Mouse (Mus musculus) midbrain, postnatal 0 days (tissue): ENCODE results near the gene Cdh5. TPM values are rescaled to one million over a fixed set of nuclear protein-coding genes. Genes with fewer than 3 reads are reported as not detected.

ENCODE experiments used
- ATAC-seq: fragments of 200-750 bp; cut with Nextera tagmentation; 2 replicates; pipeline ENCODE4 v1.8.0; 2017; ENCODE audit warnings: moderate number of reproducible peaks, mild to moderate bottlenecking, moderate TSS enrichment, moderate library complexity; ENCODE audit not compliant: low FRiP score
- DNase-seq: peaks from one replicate; pipeline ENCODE4 v3.0.0-alpha.2; 2015; ENCODE audit warnings: low spot score
- H3K27ac ChIP-seq: fragments of 300-500 bp; sonication (generic); 2 replicates; pipeline ENCODE4 v1.5.1; 2014; ENCODE audit warnings: low read depth, mild to moderate bottlenecking, low read length, mixed read lengths
- H3K27me3 ChIP-seq: fragments of 300-500 bp; sonication (generic); 2 replicates; pipeline ENCODE4 v1.6.1; 2014; ENCODE audit warnings: low read length, control low read depth, mixed read lengths; ENCODE audit not compliant: insufficient read depth
- H3K36me3 ChIP-seq: fragments of 300-500 bp; sonication (generic); 2 replicates; pipeline ENCODE4 v1.6.1; 2014; ENCODE audit warnings: low read length, control low read depth, mixed read lengths; ENCODE audit not compliant: insufficient read depth
- H3K4me1 ChIP-seq: fragments of 300-500 bp; sonication (generic); 2 replicates; pipeline ENCODE4 v1.6.1; 2014; ENCODE audit warnings: mild to moderate bottlenecking, control low read depth, antibody characterized with exemption, low read length, mixed read lengths; ENCODE audit not compliant: insufficient read depth
- H3K4me2 ChIP-seq: fragments of 300-500 bp; sonication (generic); 2 replicates; pipeline ENCODE4 v1.6.1; 2014; ENCODE audit warnings: low read depth, mild to moderate bottlenecking, low read length, mixed read lengths; ENCODE audit not compliant: poor library complexity, severe bottlenecking
- H3K4me3 ChIP-seq: fragments of 300-500 bp; sonication (generic); 2 replicates; pipeline ENCODE4 v1.5.1; 2014; ENCODE audit warnings: low read depth, mild to moderate bottlenecking, low read length, moderate library complexity
- H3K9ac ChIP-seq: fragments of 300-500 bp; sonication (generic); replicated peaks from 2 replicates; pipeline ENCODE4 v1.6.1; 2014; ENCODE audit warnings: mild to moderate bottlenecking, low read length, moderate library complexity, mixed read lengths; ENCODE audit not compliant: poor library complexity, severe bottlenecking
- H3K9me3 ChIP-seq: fragments of 300-500 bp; sonication (generic); 2 replicates; pipeline ENCODE4 v1.6.1; 2016; ENCODE audit warnings: low read length, control low read depth
- CTCF ChIP-seq: IDR thresholded peaks from 2 replicates; pipeline ENCODE4 v1.5.1; 2016; ENCODE audit warnings: antibody characterized with exemption, mild to moderate bottlenecking
- WGBS: fragments of 180-500 bp; shearing (Covaris S2); extraction: QIAGEN DNeasy Blood & Tissue Kit; methylation state at CpG from one replicate; pipeline ENCODE4 v1.1.7; 2014; 5-methylcytosine and 5-hydroxymethylcytosine counted together
- polyA plus RNA-seq: library from polyadenylated mRNA; unstranded; fragments of >200 nt; fragmentation: Nextera tagmentation; extraction: Ambion mirVana; gene quantifications from 2 replicates; pipeline ENCODE4 v1.2.1, GENCODE M21; 2015
- total RNA-seq: library from RNA; depleted of rRNA; stranded (reverse); fragments of >200 nt; gene quantifications from 2 replicates; pipeline ENCODE4 v1.2.3, GENCODE M21; 2014

The Cdh5 gene
- total and polyA plus RNA-seq, 2 experiments from 2014 or later = 8.6 to 18.6 TPM

DNA sequence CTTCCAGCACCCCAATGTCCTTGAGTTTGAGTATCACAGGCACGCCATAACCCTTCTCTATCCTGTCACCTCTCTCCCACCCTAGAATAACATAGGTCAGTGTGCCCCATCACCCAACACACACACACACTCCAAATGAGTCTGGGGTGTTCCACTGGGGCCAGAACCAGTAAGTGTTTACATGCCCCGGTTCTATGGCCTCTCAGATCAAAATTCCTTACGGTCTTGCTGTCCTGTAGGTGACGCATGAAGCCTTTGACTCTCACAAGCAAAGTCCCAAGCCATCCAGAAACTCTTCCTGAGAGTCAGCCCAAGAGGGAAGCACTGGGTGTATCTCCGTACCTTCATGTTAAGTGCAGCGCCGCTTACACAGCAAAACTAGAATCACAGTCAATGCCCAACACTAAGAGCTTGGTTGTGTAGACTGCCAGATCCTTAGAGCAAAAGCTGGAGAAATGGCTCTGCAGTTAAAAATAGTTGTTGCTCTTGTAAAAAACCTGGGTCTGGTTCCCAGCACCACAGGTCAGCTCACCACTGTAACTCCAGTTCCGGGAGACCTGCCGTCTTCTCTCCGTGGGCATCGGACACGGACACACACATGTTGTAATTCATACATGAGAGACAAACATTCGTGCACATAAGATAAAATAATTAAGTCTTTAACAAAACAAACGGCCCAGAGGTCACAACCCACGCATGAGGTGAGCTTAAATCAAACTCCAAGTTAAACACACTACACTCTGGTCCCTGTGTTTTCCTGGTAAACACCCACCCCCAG lies 45.5 kb downstream of the Cdh5 start:
- Histone ChIP-seq H3K36me3 (no peaks in the 10 kb centered on the region), H3K4me3 (no peak overlapping the region), H3K4me2 (no peak overlapping the region), H3K27ac (no peak overlapping the region), H3K4me1 (no peaks in the 10 kb centered on the region), H3K9ac (no peak overlapping the region), H3K9me3 (no peaks in the 10 kb centered on the region), H3K27me3 (no peaks in the 10 kb centered on the region)
- no peak for ATAC-seq
- no peak for TF ChIP-seq CTCF
- WGBS = 94% methylated on average over 15 of the region's 15 CpGs
- DNase-seq = no peak

- 93% methylated on average over 2 of the region's 2 CpGs for WGBS
- no peak overlapping the region for H3K9ac ChIP-seq
- no peak for TF ChIP-seq CTCF
These were observed 46.5 kb downstream of the Cdh5 start for GRCm38 (mm10) chr8:104147947-104148346.

GRCm38 (mm10) chr8:104160731-104161130 lies 59.3 kb downstream of the Cdh5 start:
- ATAC-seq = no peak
- WGBS = 76% methylated on average over 5 of the region's 5 CpGs

More at GRCm38 (mm10) chr8:104147947-104148346, 46.5 kb downstream of the Cdh5 start:
- no peak overlapping the region for H3K4me3 ChIP-seq
- H3K27me3 ChIP-seq = no peaks in the 10 kb centered on the region
- no peaks in the 10 kb centered on the region for H3K9me3 ChIP-seq
- H3K4me2 ChIP-seq = no peak overlapping the region
- no peaks in the 10 kb centered on the region for H3K4me1 ChIP-seq
- H3K27ac ChIP-seq = no peak overlapping the region
- no peak for DNase-seq
- no peak for ATAC-seq
- no peaks in the 10 kb centered on the region for H3K36me3 ChIP-seq

GRCm38 (mm10) chr8:104169461-104169860 lies 68.0 kb downstream of the Cdh5 start:
- no peak for ATAC-seq
- H3K27ac ChIP-seq = no peak overlapping the region
- TF ChIP-seq CTCF = no peak

More at GRCm38 (mm10) chr8:104160731-104161130, 59.3 kb downstream of the Cdh5 start:
- Histone ChIP-seq H3K27ac (no peak overlapping the region), H3K9me3 (no peaks in the 10 kb centered on the region), H3K9ac (no peak overlapping the region), H3K4me1 (no peaks in the 10 kb centered on the region), H3K27me3 (no peaks in the 10 kb centered on the region), H3K4me2 (no peak overlapping the region), H3K36me3 (no peaks in the 10 kb centered on the region), H3K4me3 (no peak overlapping the region)
- no peak for DNase-seq
- no peak for TF ChIP-seq CTCF

GRCm38 (mm10) chr8:104170118-104171049 lies 69.0 kb downstream of the Cdh5 start, which contains the start of gene Bean1:
Gene Bean1, plus strand, starts transcription at chr8:104170442.
- peak; percentile 24 for DNase-seq
- 2% methylated on average over 75 of the region's 87 CpGs for WGBS
- Histone ChIP-seq H3K9ac (peak within 1 kb of the TSS; percentile 94), H3K4me1 (no peaks in the 10 kb centered on the region), H3K27me3 (no peaks in the 10 kb centered on the region), H3K4me2 (peak within 1 kb of the TSS; percentile 92), H3K36me3 (no peaks in the 10 kb centered on the region), H3K4me3 (peak within 1 kb of the TSS; percentile 69), H3K9me3 (no peaks in the 10 kb centered on the region), H3K27ac (peak within 1 kb of the TSS; percentile 55)
- peak; percentile 79 for ATAC-seq
- TF ChIP-seq CTCF = no peak

More at GRCm38 (mm10) chr8:104169461-104169860, 68.0 kb downstream of the Cdh5 start:
- Histone ChIP-seq H3K36me3 (no peaks in the 10 kb centered on the region), H3K4me2 (no peak overlapping the region), H3K27me3 (no peaks in the 10 kb centered on the region), H3K4me3 (no peak overlapping the region), H3K4me1 (no peaks in the 10 kb centered on the region), H3K9ac (no peak overlapping the region), H3K9me3 (no peaks in the 10 kb centered on the region)
- 83% methylated on average over 3 of the region's 3 CpGs for WGBS
- no peak for DNase-seq
